Mouse (Mus musculus): ENCODE measurements around the gene Mgat5b. TPM values are rescaled to one million over a fixed set of nuclear protein-coding genes. Genes with fewer than 3 reads are reported as not detected.

Gene Mgat5b
- polyA plus RNA-seq, 1 experiment from 2014 or later, result 3.2 TPM

- H3K9me3 ChIP-seq (replicated peaks), result no peaks in the 10 kb centered on the region
- ATAC-seq (ENCODE audit: insufficient number of reproducible peaks, low FRiP score, low TSS enrichment, low read depth), result no peak
- peaks cover 51% of the 10 kb centered on the region for H3K27me3 ChIP-seq
- H3K27ac ChIP-seq (replicated peaks), result no peak overlapping the region
- peak overlapping the region; percentile 65 for H3K4me3 ChIP-seq (replicated peaks)
- 2% methylated on average over 57 of the region's 58 CpGs for WGBS
- no peaks in the 10 kb centered on the region for H3K36me3 ChIP-seq
- H3K9ac ChIP-seq, result peak overlapping the region; percentile 44
- peak overlapping the region; percentile 100 for H3K4me2 ChIP-seq (replicated peaks)
- peaks cover 19% of the 10 kb centered on the region for H3K4me1 ChIP-seq
Observed at GRCm38 (mm10) chr11:116919186-116920020, 740 bp downstream of the Mgat5b start.

- Histone ChIP-seq H3K27me3 (peaks cover 48% of the 10 kb centered on the region), H3K36me3 (no peaks in the 10 kb centered on the region), H3K4me1 (peaks cover 19% of the 10 kb centered on the region), H3K9ac (no peak overlapping the region), H3K4me2 (replicated peaks) (no peak overlapping the region), H3K9me3 (replicated peaks) (no peaks in the 10 kb centered on the region), H3K27ac (replicated peaks) (no peak overlapping the region), H3K4me3 (replicated peaks) (no peak overlapping the region)
- ATAC-seq (ENCODE audit: insufficient number of reproducible peaks, low FRiP score, low TSS enrichment, low read depth), result no peak
- 1% methylated on average over 6 of the region's 6 CpGs for WGBS
Observed at GRCm38 (mm10) chr11:116920746-116921145, 2.1 kb downstream of the Mgat5b start.

- no peaks in the 10 kb centered on the region for H3K36me3 ChIP-seq
- no peak for ATAC-seq (ENCODE audit: insufficient number of reproducible peaks, low FRiP score, low TSS enrichment, low read depth)
Observed at GRCm38 (mm10) chr11:116922058-116922457, 3.4 kb downstream of the Mgat5b start.

GRCm38 (mm10) chr11:116928031-116928430 is 9.4 kb downstream of the Mgat5b start:
- H3K27me3 ChIP-seq, result no peaks in the 10 kb centered on the region
- WGBS, result 83% methylated on average over 6 of the region's 6 CpGs
- H3K4me1 ChIP-seq, result peaks cover 4% of the 10 kb centered on the region; the same call in 1 of the 2 replicates
- no peak overlapping the region for H3K9ac ChIP-seq
- H3K4me2 ChIP-seq (replicated peaks), result no peak overlapping the region
- no peak overlapping the region for H3K4me3 ChIP-seq (replicated peaks)
- no peaks in the 10 kb centered on the region for H3K36me3 ChIP-seq
- no peak overlapping the region for H3K27ac ChIP-seq (replicated peaks)
- no peaks in the 10 kb centered on the region for H3K9me3 ChIP-seq (replicated peaks)
- no peak for ATAC-seq (ENCODE audit: insufficient number of reproducible peaks, low FRiP score, low TSS enrichment, low read depth)

More at GRCm38 (mm10) chr11:116922058-116922457, 3.4 kb downstream of the Mgat5b start:
- Histone ChIP-seq H3K4me1 (peaks cover 19% of the 10 kb centered on the region), H3K27ac (replicated peaks) (no peak overlapping the region), H3K4me2 (replicated peaks) (no peak overlapping the region), H3K9ac (no peak overlapping the region), H3K9me3 (replicated peaks) (no peaks in the 10 kb centered on the region), H3K27me3 (peaks cover 36% of the 10 kb centered on the region), H3K4me3 (replicated peaks) (no peak overlapping the region)
- WGBS, result 37% methylated on average over 7 of the region's 7 CpGs

GRCm38 (mm10) chr11:116934862-116935261 is 16.2 kb downstream of the Mgat5b start:
- Histone ChIP-seq H3K9ac (no peak overlapping the region), H3K36me3 (no peaks in the 10 kb centered on the region), H3K27me3 (no peaks in the 10 kb centered on the region), H3K27ac (replicated peaks) (no peak overlapping the region), H3K9me3 (replicated peaks) (no peaks in the 10 kb centered on the region), H3K4me1 (0 out of 2 replicates have a peak, but pooled peaks cover 12% of the 10 kb centered on the region), H3K4me2 (replicated peaks) (no peak overlapping the region), H3K4me3 (replicated peaks) (no peak overlapping the region)
- ATAC-seq (ENCODE audit: insufficient number of reproducible peaks, low FRiP score, low TSS enrichment, low read depth), result no peak
- 77% methylated on average over 5 of the region's 5 CpGs for WGBS

- H3K4me1 ChIP-seq, result 0 out of 2 replicates have a peak, but pooled peaks cover 12% of the 10 kb centered on the region
- no peak overlapping the region for H3K27ac ChIP-seq (replicated peaks)
- no peaks in the 10 kb centered on the region for H3K36me3 ChIP-seq
- H3K4me2 ChIP-seq (replicated peaks), result no peak overlapping the region
- 64% methylated on average over 9 of the region's 9 CpGs for WGBS
- no peak overlapping the region for H3K9ac ChIP-seq
- H3K4me3 ChIP-seq (replicated peaks), result no peak overlapping the region
- no peaks in the 10 kb centered on the region for H3K27me3 ChIP-seq
- H3K9me3 ChIP-seq (replicated peaks), result no peaks in the 10 kb centered on the region
- no peak for ATAC-seq (ENCODE audit: insufficient number of reproducible peaks, low FRiP score, low TSS enrichment, low read depth)
Observed at GRCm38 (mm10) chr11:116935354-116935753, 16.7 kb downstream of the Mgat5b start.

- Histone ChIP-seq H3K27ac (replicated peaks) (no peak overlapping the region), H3K4me1 (0 out of 2 replicates have a peak, but pooled peaks cover 12% of the 10 kb centered on the region), H3K36me3 (no peaks in the 10 kb centered on the region), H3K9ac (no peak overlapping the region), H3K4me3 (replicated peaks) (no peak overlapping the region), H3K27me3 (no peaks in the 10 kb centered on the region), H3K9me3 (replicated peaks) (no peaks in the 10 kb centered on the region), H3K4me2 (replicated peaks) (no peak overlapping the region)
- WGBS, result 64% methylated on average over 9 of the region's 9 CpGs
- ATAC-seq (ENCODE audit: insufficient number of reproducible peaks, low FRiP score, low TSS enrichment, low read depth), result no peak; the same call in 1 of the 2 replicates
Observed at GRCm38 (mm10) chr11:116935917-116936316, 17.3 kb downstream of the Mgat5b start.

- 0 out of 2 replicates have a peak, but pooled peaks cover 12% of the 10 kb centered on the region for H3K4me1 ChIP-seq
- 38% methylated on average over 10 of the region's 10 CpGs for WGBS
Observed at GRCm38 (mm10) chr11:116937141-116937540, 18.5 kb downstream of the Mgat5b start.

GRCm38 (mm10) chr11:116940088-116940855 is 21.6 kb downstream of the Mgat5b start:
- H3K9ac ChIP-seq, result no peak overlapping the region
- 0 out of 2 replicates have a peak, but pooled peaks cover 12% of the 10 kb centered on the region for H3K4me1 ChIP-seq
- peak overlapping the region; percentile 49 for H3K4me2 ChIP-seq (replicated peaks)
- no peaks in the 10 kb centered on the region for H3K27me3 ChIP-seq
- no peak for ATAC-seq (ENCODE audit: insufficient number of reproducible peaks, low FRiP score, low TSS enrichment, low read depth)
- H3K36me3 ChIP-seq, result no peaks in the 10 kb centered on the region
- WGBS, result 3% methylated on average over 20 of the region's 20 CpGs
- peak overlapping the region; percentile 29 for H3K4me3 ChIP-seq (replicated peaks)
- peak overlapping the region; percentile 49; the same call in 1 of the 2 replicates for H3K27ac ChIP-seq (replicated peaks)
- no peaks in the 10 kb centered on the region for H3K9me3 ChIP-seq (replicated peaks)

More at GRCm38 (mm10) chr11:116937141-116937540, 18.5 kb downstream of the Mgat5b start:
- Histone ChIP-seq H3K27me3 (no peaks in the 10 kb centered on the region), H3K9ac (no peak overlapping the region), H3K4me3 (replicated peaks) (no peak overlapping the region), H3K9me3 (replicated peaks) (no peaks in the 10 kb centered on the region), H3K4me2 (replicated peaks) (no peak overlapping the region), H3K27ac (replicated peaks) (no peak overlapping the region), H3K36me3 (no peaks in the 10 kb centered on the region)
- no peak for ATAC-seq (ENCODE audit: insufficient number of reproducible peaks, low FRiP score, low TSS enrichment, low read depth)

GRCm38 (mm10) chr11:116944346-116944745 is 25.7 kb downstream of the Mgat5b start:
- no peaks in the 10 kb centered on the region for H3K9me3 ChIP-seq (replicated peaks)
- 54% methylated on average over 4 of the region's 4 CpGs for WGBS

GRCm38 (mm10) chr11:116949832-116950231 is 31.2 kb downstream of the Mgat5b start:
- H3K36me3 ChIP-seq, result 0 out of 2 replicates have a peak, but pooled peaks cover 4% of the 10 kb centered on the region
- no peak overlapping the region for H3K4me2 ChIP-seq (replicated peaks)
- H3K27ac ChIP-seq (replicated peaks), result no peak overlapping the region
- ATAC-seq (ENCODE audit: insufficient number of reproducible peaks, low FRiP score, low TSS enrichment, low read depth), result no peak
- no peak overlapping the region for H3K4me3 ChIP-seq (replicated peaks)
- H3K9ac ChIP-seq, result no peak overlapping the region
- whole genome bisulfite sequencing, result 59% methylated on average over 9 of the region's 9 CpGs
- peaks cover 14% of the 10 kb centered on the region; the same call in 1 of the 2 replicates for H3K4me1 ChIP-seq
- H3K27me3 ChIP-seq, result no peaks in the 10 kb centered on the region
- no peaks in the 10 kb centered on the region for H3K9me3 ChIP-seq (replicated peaks)

More at GRCm38 (mm10) chr11:116944346-116944745, 25.7 kb downstream of the Mgat5b start:
- H3K4me2 ChIP-seq (replicated peaks), result no peak overlapping the region
- H3K4me1 ChIP-seq, result 0 out of 2 replicates have a peak, but pooled peaks cover 4% of the 10 kb centered on the region
- no peak for ATAC-seq (ENCODE audit: insufficient number of reproducible peaks, low FRiP score, low TSS enrichment, low read depth)
- H3K27me3 ChIP-seq, result no peaks in the 10 kb centered on the region
- H3K36me3 ChIP-seq, result no peaks in the 10 kb centered on the region
- no peak overlapping the region for H3K4me3 ChIP-seq (replicated peaks)
- H3K27ac ChIP-seq (replicated peaks), result no peak overlapping the region
- no peak overlapping the region for H3K9ac ChIP-seq

Measured in embryonic facial prominence, embryonic 15.5 days (tissue).